Mouse (Mus musculus): ENCODE data around the gene Car3. TPM values are rescaled to one million over a fixed set of nuclear protein-coding genes. Genes with fewer than 3 reads are reported as not detected.
"Not testable (repeated sequence)": the region's sequence is repeated elsewhere in the genome, so short reads cannot be mapped to it uniquely, and the experiment has no call there.

Car3 gene
- polyA plus RNA-seq (2015; fragmentation: Nextera tagmentation; extraction: Ambion mirVana), result 38.8 and 39.0 TPM in 2 replicates

DNA sequence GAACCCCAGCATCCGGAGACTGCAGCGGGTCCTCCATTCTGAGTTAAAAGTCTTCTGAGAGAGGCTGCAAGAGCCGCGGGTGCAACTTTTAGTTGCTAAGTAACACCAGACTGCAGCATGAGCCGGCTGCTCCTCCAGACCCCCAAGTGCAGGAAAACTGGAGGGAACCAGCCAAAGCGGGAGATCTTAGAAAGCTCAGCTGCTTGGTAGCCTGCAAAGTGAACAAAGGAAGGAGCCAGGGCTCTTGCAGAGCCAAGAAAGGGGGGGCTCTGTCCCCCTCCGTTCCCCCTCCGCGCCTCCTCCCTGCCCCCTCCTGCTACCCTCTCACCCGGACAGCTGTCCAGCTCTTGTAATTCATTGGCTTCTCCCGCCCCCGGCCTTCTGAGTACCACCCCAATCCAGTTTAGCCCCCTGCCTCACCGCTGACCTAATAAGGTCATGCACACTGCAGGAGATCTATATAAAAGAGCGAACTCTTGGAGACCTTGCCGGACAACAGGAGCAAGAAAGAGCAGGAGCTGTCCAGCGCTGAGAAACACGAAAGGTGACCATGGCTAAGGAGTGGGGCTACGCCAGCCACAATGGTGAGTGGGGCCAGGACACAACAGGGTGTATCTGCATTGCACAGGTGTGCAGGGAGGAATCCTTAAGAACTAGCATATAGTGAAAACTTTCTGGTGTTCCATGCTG is at the start of gene Car3:
Car3 (plus strand) TSS at position 491 of the 690 bp plus-strand sequence.
- H3K4me2 ChIP-seq (ENCODE audit: low read depth, low read length), result peak within 1 kb of the TSS; percentile 81
- TF ChIP-seq CTCF (IDR thresholded peaks at IDR 0.05; ENCODE audit: low read depth), result no peak
- TF ChIP-seq EP300 (IDR thresholded peaks at IDR 0.05; ENCODE audit: low read depth), result no peak
- peak within 1 kb of the TSS; percentile 39; the same call in 1 of the 2 replicates for H3K27ac ChIP-seq (ENCODE audit: low read depth)
- no peaks in the 10 kb centered on the region for H3K9me3 ChIP-seq (ENCODE audit: low read length)
- H3K4me1 ChIP-seq (ENCODE audit: insufficient read depth), result 0 out of 2 replicates have a peak, but pooled peaks cover 6% of the 10 kb centered on the region
- no peak for DNase-seq
- H3K4me3 ChIP-seq (ENCODE audit: low read depth, low read length), result peak within 1 kb of the TSS; percentile 45
- H3K27me3 ChIP-seq (ENCODE audit: insufficient read depth, low read length), result no peaks in the 10 kb centered on the region
- H3K36me3 ChIP-seq (replicated peaks; ENCODE audit: insufficient read depth, low read length), result no peaks in the 10 kb centered on the region
- WGBS (ENCODE audit: insufficient replicate concordance), result 7% methylated on average over 18 of the region's 18 CpGs
- peak within 1 kb of the TSS; percentile 42 for H3K9ac ChIP-seq (replicated peaks)
- peak; percentile 43; the same call in 1 of the 2 replicates for ATAC-seq

GRCm38 (mm10) chr3:14815396-14815795 is 47.9 kb upstream of the Car3 start:
- H3K4me1 ChIP-seq (ENCODE audit: insufficient read depth); DNase-seq; H3K36me3 ChIP-seq (replicated peaks; ENCODE audit: insufficient read depth, low read length); ATAC-seq; H3K9me3 ChIP-seq (ENCODE audit: low read length); H3K27me3 ChIP-seq (ENCODE audit: insufficient read depth, low read length); H3K4me2 ChIP-seq (ENCODE audit: low read depth, low read length); H3K9ac ChIP-seq (replicated peaks); H3K4me3 ChIP-seq (ENCODE audit: low read depth, low read length); H3K27ac ChIP-seq (ENCODE audit: low read depth): not testable (repeated sequence)
- WGBS (ENCODE audit: insufficient replicate concordance), result 45% methylated on average over 1 of the region's 1 CpGs

GRCm38 (mm10) chr3:14819844-14820504 is 43.3 kb upstream of the Car3 start:
- DNase-seq (peak; percentile 18), ATAC-seq (peak; percentile 98)
- no peaks in the 10 kb centered on the region for H3K36me3 ChIP-seq (replicated peaks; ENCODE audit: insufficient read depth, low read length)
- no peaks in the 10 kb centered on the region for H3K4me1 ChIP-seq (ENCODE audit: insufficient read depth)
- no peaks in the 10 kb centered on the region for H3K9me3 ChIP-seq (ENCODE audit: low read length)
- WGBS (ENCODE audit: insufficient replicate concordance), result 41% methylated on average over 1 of the region's 1 CpGs
- no peak overlapping the region for H3K27ac ChIP-seq (ENCODE audit: low read depth)
- no peak overlapping the region for H3K4me3 ChIP-seq (ENCODE audit: low read depth, low read length)
- H3K9ac ChIP-seq (replicated peaks), result no peak overlapping the region
- H3K4me2 ChIP-seq (ENCODE audit: low read depth, low read length), result no peak overlapping the region
- TF ChIP-seq EP300 (IDR thresholded peaks at IDR 0.05; ENCODE audit: low read depth) (no peak), CTCF (IDR thresholded peaks at IDR 0.05; ENCODE audit: low read depth) (peak; percentile 71)
- H3K27me3 ChIP-seq (ENCODE audit: insufficient read depth, low read length), result no peaks in the 10 kb centered on the region

DNA sequence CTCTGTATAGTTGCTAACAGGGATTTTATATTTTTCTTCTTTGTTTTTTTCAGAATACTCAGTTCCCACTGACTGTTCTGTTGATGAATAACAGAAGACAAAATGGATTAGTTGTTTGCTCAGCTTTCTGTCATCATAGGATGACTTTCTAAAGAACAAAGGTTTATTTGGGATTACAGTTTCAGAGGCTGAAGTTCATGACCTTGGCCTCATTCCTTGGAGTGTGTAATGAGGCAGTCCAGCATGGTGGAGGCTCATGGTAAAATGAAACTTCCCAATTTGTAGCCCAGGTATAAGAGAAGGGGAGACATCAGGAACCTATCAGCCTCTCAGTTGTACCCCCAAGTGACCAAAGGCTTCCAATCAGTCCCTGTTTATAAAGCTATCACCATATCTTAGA is 34.4 kb upstream of the Car3 start:
- ATAC-seq, result peak; percentile 96
- H3K27ac ChIP-seq (ENCODE audit: low read depth), result peak overlapping the region; percentile 66
- no peak overlapping the region for H3K9ac ChIP-seq (replicated peaks)
- peak; percentile 17 for DNase-seq
- no peaks in the 10 kb centered on the region for H3K9me3 ChIP-seq (ENCODE audit: low read length)
- H3K36me3 ChIP-seq (replicated peaks; ENCODE audit: insufficient read depth, low read length), result no peaks in the 10 kb centered on the region
- TF ChIP-seq CTCF (IDR thresholded peaks at IDR 0.05; ENCODE audit: low read depth) (no peak), EP300 (IDR thresholded peaks at IDR 0.05; ENCODE audit: low read depth) (0 out of 2 replicates have a peak, but pooled peaks have one; percentile 34)
- H3K4me1 ChIP-seq (ENCODE audit: insufficient read depth), result peaks cover 2% of the 10 kb centered on the region; the same call in 1 of the 2 replicates
- no peak overlapping the region for H3K4me3 ChIP-seq (ENCODE audit: low read depth, low read length)
- no peak overlapping the region for H3K4me2 ChIP-seq (ENCODE audit: low read depth, low read length)
- H3K27me3 ChIP-seq (ENCODE audit: insufficient read depth, low read length), result no peaks in the 10 kb centered on the region

DNA sequence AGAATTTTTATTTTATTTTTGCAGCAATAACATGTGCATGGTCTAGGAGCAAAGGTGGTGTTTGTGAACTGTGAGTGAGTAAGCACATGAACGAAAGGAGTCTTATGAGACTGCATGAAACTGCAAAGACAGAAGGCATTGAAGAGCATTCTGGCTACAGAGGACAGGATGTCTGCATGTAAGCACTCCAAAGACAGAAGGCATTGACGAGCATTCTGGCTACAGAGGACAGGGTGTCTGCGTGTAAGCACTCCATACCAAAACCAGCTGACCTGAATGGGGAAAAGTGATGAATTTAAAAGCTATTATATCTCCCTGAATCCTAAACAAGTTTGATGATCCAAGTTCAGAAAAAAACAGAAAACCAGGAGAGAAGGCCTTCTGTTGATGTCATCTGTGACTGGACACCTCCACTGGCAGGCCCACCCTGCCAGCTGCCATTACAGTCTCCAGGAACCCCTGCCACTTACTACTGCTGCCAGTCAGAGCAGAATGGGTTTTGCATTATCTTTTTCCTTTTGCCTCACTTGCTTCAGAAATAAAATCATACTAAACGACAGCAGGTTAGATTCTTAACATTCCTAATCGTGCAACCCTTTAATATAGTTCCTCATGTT is 32.0 kb upstream of the Car3 start:
- no peak for TF ChIP-seq EP300 (IDR thresholded peaks at IDR 0.05; ENCODE audit: low read depth)
- TF ChIP-seq CTCF (IDR thresholded peaks at IDR 0.05; ENCODE audit: low read depth), result no peak
- no peak overlapping the region for H3K4me3 ChIP-seq (ENCODE audit: low read depth, low read length)
- DNase-seq (no peak), ATAC-seq (no peak)
- no peak overlapping the region for H3K4me2 ChIP-seq (ENCODE audit: low read depth, low read length)
- H3K27me3 ChIP-seq (ENCODE audit: insufficient read depth, low read length), result no peaks in the 10 kb centered on the region
- WGBS (ENCODE audit: insufficient replicate concordance), result 72% methylated on average over 5 of the region's 5 CpGs
- H3K9me3 ChIP-seq (ENCODE audit: low read length), result no peaks in the 10 kb centered on the region
- no peaks in the 10 kb centered on the region for H3K36me3 ChIP-seq (replicated peaks; ENCODE audit: insufficient read depth, low read length)
- H3K4me1 ChIP-seq (ENCODE audit: insufficient read depth), result peaks cover 2% of the 10 kb centered on the region; the same call in 1 of the 2 replicates
- H3K27ac ChIP-seq (ENCODE audit: low read depth), result no peak overlapping the region
- H3K9ac ChIP-seq (replicated peaks), result no peak overlapping the region

- DNase-seq (peak; percentile 24), ATAC-seq (peak; percentile 59; the same call in 1 of the 2 replicates)
- Histone ChIP-seq H3K9me3 (ENCODE audit: low read length) (no peaks in the 10 kb centered on the region), H3K27ac (ENCODE audit: low read depth) (peak overlapping the region; percentile 45), H3K4me3 (ENCODE audit: low read depth, low read length) (no peak overlapping the region), H3K4me2 (ENCODE audit: low read depth, low read length) (no peak overlapping the region), H3K27me3 (ENCODE audit: insufficient read depth, low read length) (no peaks in the 10 kb centered on the region), H3K4me1 (ENCODE audit: insufficient read depth) (peaks cover 2% of the 10 kb centered on the region; the same call in 1 of the 2 replicates), H3K9ac (replicated peaks) (no peak overlapping the region), H3K36me3 (replicated peaks; ENCODE audit: insufficient read depth, low read length) (no peaks in the 10 kb centered on the region)
- TF ChIP-seq CTCF (IDR thresholded peaks at IDR 0.05; ENCODE audit: low read depth), result no peak
- TF ChIP-seq EP300 (IDR thresholded peaks at IDR 0.05; ENCODE audit: low read depth), result no peak
Measured at GRCm38 (mm10) chr3:14832766-14833165, 30.5 kb upstream of the Car3 start.

Measured in liver, postnatal 0 days (tissue).